Mouse (Mus musculus): ENCODE results near the gene Gpr141.
A peak's percentile ranks its signal among the peaks of the same experiment; 100 is the strongest.
"Not testable (repeated sequence)": the region's sequence is repeated elsewhere in the genome, so short reads cannot be mapped to it uniquely, and the experiment has no call there.

The Gpr141 gene

DNA sequence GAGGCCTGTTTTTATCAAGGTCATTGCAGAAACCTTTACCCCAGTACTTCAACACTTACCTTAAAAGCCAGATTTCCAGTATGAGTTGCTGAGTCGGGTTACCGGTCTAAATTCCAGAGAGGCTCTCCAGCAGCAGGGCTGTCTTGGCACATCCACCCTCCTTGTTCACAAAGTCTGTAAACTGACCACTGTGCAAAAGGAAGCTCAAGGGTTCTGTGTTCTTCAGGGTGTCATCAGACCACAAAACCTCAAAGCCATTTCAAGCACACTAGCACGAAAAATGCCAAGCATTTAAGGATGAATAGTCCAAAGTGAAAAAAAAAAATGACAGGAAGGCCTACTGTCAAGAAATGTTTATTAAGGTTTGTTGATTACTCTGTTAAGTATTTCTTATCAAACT is at the start of gene Gpr141:
Gpr141 (minus strand) TSS at position 187 of the 400 bp plus-strand sequence.
- DNase-seq: no peak

DNA sequence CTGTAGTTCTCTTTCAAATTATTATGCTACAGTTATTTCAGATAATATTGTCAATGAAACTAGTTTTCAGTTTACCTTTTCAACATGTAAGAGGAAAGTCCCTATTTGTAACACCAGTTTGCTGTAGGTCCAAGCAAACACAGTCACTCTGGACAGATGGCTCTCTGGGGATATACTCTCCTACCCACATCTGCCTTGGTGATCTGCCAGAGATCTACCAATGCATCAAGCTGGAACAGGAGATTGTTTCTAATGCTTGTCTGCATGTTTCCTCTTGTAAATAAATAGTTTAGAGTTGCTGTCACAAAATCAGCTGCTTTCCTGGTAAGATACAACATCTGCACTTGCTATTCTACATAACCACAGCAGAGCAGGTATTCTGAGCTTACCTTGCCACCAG is 40.2 kb upstream of the Gpr141 start:
- DNase-seq: no peak

- peak; percentile 80 for DNase-seq
Measured at GRCm38 (mm10) chr13:19854629-19855333, 30.7 kb upstream of the Gpr141 start.

- no peak for DNase-seq
Measured at GRCm38 (mm10) chr13:19854049-19854448, 30.0 kb upstream of the Gpr141 start.

DNA sequence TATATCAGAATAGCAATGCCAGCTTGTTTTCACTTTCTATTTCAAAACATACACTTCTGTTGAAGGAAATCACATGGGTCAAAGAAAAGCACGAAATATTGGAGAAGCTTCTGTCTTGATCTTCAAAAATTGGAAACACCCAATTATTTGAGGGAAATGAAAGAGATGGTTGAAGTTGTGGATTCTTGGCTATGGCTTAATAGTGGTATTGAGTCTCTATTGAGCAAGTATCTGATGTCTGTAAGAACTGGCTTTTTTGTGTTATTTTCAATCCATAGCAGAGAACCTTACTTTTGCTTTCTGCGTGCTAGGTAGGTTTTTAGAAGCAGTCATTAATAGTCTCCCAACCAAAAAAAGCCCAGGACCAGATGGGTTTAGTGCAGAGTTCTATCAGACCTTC is 19.4 kb upstream of the Gpr141 start:
- no peak for DNase-seq

DNA sequence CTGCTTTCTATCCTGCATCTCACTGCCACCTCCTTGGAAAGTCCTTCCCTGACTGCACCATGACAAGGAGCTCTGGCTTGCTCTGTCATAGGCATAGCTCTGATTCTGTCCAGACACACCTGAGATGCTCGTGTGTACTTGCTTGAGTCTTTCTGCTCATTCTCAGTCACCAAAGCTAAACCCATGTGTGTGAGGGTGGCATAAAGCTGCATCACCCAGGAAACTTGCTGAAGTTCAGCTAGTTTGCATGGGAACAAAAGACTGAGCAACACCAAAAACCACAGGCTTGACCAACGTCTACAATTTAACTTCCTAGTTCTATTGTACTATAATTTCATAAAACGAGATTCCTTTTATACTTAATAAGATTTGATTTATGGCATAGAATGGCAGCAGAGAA is 18.6 kb upstream of the Gpr141 start:
- DNase-seq: peak; percentile 71

DNA sequence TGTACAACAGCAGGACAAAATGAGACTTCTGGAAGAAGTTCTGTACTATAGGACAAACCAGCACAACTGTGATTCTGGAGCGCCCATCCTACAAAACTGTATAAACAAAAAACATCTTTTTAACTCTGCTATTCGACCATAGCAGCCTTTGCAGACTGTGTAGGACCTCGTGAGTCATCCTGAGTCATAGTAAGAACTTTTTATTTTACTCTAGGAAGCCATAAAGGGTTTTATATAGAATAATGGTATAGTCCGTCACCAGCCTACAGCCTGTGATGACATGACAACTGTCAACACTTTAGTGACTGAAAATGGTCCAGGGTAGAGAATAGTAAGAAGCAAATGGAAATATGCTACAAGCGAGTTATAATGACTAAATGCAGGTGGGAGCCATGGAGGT is 17.6 kb upstream of the Gpr141 start:
- DNase-seq: no peak

DNA sequence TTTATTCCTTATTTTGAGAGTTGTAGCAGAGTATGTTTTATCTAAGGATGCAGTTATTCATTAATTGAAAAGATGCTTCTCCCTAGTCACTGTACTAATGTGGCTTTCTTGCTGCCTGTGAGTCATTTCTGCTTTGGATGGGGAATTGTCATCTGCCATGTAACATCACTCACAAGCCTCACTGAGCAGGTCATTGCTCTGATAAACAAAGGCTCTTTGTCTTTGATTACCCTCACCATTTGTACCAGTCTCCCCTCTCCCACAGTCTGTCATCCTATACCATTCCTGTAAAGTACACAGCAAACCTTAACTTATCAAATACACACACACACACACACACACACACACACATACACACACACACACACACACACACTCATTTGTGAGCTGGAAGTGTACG is 16.1 kb upstream of the Gpr141 start:
- DNase-seq: no peak

DNA sequence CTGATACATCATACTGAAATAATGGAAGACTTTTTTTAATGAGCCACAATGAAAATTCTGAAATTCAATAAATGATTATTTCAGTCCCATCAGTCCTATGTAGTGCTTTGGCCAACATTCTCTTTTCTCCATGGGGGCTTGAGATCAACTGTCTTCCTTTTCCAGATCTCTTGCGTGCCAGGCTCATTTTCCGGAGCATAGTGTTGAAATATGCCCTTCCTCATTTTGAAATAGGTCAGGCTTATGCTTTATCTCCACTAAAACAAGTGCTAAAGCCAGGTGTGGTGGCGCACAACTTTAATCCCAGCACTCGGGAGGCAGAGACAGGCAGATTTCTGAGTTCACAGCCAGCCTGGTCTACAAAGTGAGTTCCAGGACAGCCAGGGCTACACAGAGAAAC is 6.5 kb upstream of the Gpr141 start:
- no peak for DNase-seq

DNA sequence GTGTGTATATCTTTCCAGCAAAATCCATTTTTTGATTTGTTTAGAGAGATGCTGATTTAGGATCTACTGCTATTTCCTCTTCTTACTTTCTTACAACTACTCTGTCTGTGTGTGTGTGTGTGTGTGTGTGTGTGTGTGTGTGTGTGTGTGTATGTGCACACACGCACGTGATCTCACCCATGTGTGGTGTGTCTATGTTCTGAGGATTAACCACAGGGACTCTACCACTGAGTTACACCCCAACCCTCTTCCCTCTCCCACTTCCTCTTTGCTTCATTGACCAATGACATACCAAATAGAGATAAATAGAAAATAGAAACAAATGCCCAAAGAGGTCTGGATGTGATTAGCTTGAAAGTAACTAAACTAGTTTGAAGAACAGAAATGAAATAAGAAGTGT is 4.0 kb upstream of the Gpr141 start:
- DNase-seq: peak; percentile 85

GRCm38 (mm10) chr13:19821639-19822038 is 2.4 kb downstream of the Gpr141 start:
- DNase-seq: no peak

- DNase-seq: no peak
Measured at GRCm38 (mm10) chr13:19819926-19820325, 4.1 kb downstream of the Gpr141 start.

DNA sequence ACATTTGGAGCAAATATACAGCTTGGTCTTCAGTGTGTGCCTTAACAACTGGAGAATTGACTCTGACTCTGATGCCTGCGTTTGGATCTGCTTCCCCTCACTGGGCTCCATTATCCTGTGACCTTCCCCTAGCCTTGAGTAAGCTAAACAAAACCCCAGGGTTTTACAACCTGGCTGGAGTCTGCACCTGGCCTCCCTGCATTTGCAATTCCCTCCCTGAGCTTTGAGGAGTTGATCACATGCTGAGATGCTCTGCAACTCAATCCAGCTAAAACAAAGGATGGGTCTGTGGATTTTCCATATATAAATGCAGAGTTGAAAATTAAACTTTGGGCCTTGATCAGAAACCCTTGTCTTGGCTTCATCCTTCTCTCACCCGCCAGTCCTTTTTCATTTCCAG is 4.8 kb downstream of the Gpr141 start:
- DNase-seq: no peak

- DNase-seq: no peak
Measured at GRCm38 (mm10) chr13:19794942-19795341, 29.1 kb downstream of the Gpr141 start.

DNA sequence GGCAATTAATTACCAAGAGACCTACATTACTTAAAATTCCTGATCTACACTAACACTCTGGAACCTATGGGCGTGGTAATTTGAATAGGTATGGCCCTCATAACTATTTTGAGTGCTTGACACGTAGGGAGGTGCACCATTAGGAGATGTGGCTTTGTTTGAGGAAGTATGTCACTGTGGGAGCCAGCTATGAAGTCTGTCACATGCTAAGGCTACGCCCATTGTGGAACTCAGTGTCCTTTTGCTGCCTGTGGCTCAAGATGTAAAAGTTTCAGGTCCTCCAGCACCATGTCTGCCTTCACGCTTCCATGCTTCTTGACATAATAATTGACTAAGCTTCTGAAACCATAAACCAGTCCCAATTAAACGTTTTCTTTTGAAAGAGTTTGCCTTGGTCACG is 29.6 kb downstream of the Gpr141 start:
- DNase-seq: no peak

DNA sequence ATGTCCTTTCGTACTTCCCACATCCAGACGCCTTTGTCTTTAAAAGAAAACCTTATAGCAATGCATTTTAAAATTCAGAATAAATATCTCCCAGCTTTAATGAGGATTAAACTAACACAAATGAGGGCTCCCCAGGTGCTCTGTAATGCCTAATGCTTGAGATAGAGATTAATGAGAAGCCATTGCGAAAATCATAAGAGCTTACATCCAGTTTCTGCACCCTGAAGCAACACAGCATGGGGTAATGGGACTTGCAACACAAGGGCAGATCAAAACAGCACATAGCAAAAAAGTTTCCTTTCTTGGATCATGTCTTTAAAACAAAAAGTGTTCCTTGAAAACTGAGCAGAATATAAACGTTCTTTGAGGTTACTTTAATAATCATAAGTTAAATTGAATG is 30.3 kb downstream of the Gpr141 start:
- DNase-seq: no peak

DNA sequence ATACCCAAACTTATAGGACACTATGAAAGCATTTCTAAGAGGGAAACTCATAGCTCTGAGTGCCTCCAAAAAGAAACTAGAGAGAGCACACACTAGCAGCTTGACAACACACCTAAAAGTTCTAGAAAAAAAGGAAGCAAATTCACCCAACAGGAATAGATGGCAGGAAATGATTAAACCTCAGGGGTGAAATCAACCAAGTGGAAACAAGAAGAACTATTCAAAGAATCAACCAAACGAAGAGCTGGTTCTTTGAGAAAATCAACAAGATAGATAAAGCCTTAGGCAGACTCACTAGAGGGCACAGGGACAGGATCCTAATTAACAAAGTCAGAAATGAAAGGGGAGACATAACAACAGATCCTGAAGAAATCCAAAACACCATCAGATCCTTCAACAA is 36.1 kb downstream of the Gpr141 start:
- DNase-seq: not testable (repeated sequence)

- peak; percentile 57 for DNase-seq
Measured at GRCm38 (mm10) chr13:19770163-19770562, 53.9 kb downstream of the Gpr141 start.

DNA sequence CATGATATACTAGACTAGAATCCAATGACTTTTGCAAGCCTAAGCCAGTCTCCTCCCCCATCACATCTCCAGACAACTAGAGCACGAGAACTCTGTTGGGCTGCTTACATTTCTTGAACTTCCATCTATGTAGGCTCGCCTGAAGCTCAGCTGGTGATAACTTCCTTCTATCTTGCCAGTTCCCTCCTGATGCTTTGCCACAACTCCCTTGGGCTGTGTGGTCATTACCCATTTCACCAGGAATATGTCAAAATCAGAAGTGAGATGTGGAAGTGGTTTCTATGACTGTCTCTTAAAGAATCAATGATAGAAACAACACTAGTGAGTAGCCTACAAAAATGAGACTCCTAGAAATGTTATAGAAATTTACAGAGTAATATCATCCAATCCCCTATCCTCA is 56.9 kb downstream of the Gpr141 start:
- DNase-seq: peak; percentile 27

DNA sequence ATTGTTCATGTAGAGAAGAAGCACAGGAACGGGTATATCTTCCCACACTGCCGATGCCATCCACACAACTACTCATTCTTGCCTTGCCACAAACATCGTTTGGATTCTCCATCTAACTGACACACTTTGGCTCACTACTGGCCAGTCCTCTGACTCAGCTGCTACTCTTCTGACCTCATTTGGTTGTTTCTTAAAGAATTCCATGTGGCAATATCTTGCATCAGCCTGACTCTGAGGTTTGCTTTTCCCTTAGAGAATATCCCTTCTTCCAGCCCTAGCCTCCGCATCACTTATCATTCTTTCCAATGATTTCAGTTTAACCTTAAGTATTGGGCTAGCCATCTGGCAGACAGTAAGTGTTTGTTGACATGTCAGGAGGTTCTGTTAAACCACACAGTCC is 59.8 kb downstream of the Gpr141 start:
- DNase-seq: peak; percentile 79

- DNase-seq: peak; percentile 35
Measured at GRCm38 (mm10) chr13:19763211-19763610, 60.8 kb downstream of the Gpr141 start.

- peak; percentile 91 for DNase-seq
Measured at GRCm38 (mm10) chr13:19745741-19746140, 78.3 kb downstream of the Gpr141 start.

DNA sequence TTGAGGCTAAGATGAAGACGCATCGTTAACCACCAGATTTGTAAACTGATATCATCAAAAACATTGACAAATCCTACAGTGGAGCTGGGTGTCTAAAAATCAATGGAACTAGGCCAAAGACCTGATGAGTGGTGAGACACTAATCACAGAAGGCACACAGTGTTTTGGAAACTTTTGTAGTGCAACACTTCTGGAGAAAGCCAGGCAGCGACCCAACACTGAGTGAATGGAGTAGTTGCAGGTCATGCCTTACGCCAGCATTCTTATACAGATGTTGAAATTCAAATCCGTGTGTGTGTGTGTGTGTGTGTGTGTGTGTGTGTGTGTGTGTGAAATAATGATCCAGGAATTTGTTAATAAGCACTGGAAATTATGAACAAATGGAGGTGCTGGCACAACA is 79.5 kb downstream of the Gpr141 start:
- peak; percentile 94 for DNase-seq

DNA sequence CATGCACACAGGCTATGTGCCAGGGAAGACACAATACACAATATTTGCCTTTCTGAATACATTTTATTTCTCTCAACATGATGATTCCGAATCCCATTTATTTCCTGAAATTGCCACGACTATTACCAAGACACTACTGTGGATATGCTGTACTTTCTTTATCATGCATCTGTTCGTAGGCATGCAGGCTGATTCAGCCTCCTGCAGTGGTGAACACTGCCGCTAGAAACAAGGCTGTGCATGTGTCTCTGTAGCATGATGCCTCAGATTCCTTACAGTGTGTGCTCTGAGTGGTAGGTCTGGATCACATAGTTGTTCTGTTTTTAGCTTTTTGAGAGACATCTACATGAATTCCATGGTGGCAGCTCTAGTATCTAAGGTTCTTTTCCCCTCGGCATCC is 89.5 kb downstream of the Gpr141 start:
- DNase-seq: no peak

GRCm38 (mm10) chr13:19730826-19731225 is 93.2 kb downstream of the Gpr141 start:
- peak; percentile 93 for DNase-seq
